Mouse (Mus musculus) heart, embryonic 12.5 days (tissue): ENCODE data around the gene Gm20918. TPM values are rescaled to one million over a fixed set of nuclear protein-coding genes. Genes with fewer than 3 reads are reported as not detected.
"Not testable (repeated sequence)": the region's sequence is repeated elsewhere in the genome, so short reads cannot be mapped to it uniquely, and the experiment has no call there.

Source experiments
- ATAC-seq: fragments of 200-750 bp; cut with Nextera tagmentation; 2 replicates; pipeline ENCODE4 v1.8.0; 2017; ENCODE audit warnings: moderate TSS enrichment, moderate library complexity; ENCODE audit not compliant: insufficient number of reproducible peaks, low FRiP score
- H3K27ac ChIP-seq: fragments of 300-500 bp; sonication (generic); 2 replicates; pipeline ENCODE4 v1.5.1; 2016; ENCODE audit warnings: mild to moderate bottlenecking, moderate library complexity; ENCODE audit not compliant: poor library complexity, severe bottlenecking
- H3K27me3 ChIP-seq: fragments of 300-500 bp; sonication (generic); replicated peaks from 2 replicates; pipeline ENCODE4 v1.6.1; 2016; ENCODE audit warnings: mild to moderate bottlenecking, moderate library complexity
- H3K36me3 ChIP-seq: fragments of 300-500 bp; sonication (generic); 2 replicates; pipeline ENCODE4 v1.6.1; 2016; ENCODE audit warnings: mild to moderate bottlenecking, moderate library complexity
- H3K4me1 ChIP-seq: fragments of 300-500 bp; sonication (generic); replicated peaks from 2 replicates; pipeline ENCODE4 v1.6.1; 2016; ENCODE audit warnings: mild to moderate bottlenecking
- H3K4me2 ChIP-seq: fragments of 300-500 bp; sonication (generic); 2 replicates; pipeline ENCODE4 v1.6.1; 2016; ENCODE audit warnings: mild to moderate bottlenecking, moderate library complexity
- H3K4me3 ChIP-seq: fragments of 300-500 bp; sonication (generic); 2 replicates; pipeline ENCODE4 v1.5.1; 2016; ENCODE audit warnings: mild to moderate bottlenecking
- H3K9ac ChIP-seq: fragments of 300-500 bp; sonication (generic); 2 replicates; pipeline ENCODE4 v1.6.1; 2016; ENCODE audit warnings: mild to moderate bottlenecking, moderate library complexity
- H3K9me3 ChIP-seq: fragments of 300-500 bp; sonication (generic); replicated peaks from 2 replicates; pipeline ENCODE4 v1.6.1; 2016; ENCODE audit warnings: mild to moderate bottlenecking, moderate library complexity
- polyA plus RNA-seq: library from polyadenylated mRNA; unstranded; fragments of >200 nt; fragmentation: Nextera tagmentation; extraction: Ambion mirVana; gene quantifications from 2 replicates; pipeline ENCODE4 v1.2.1, GENCODE M21; 2016

The Gm20918 gene
- polyA plus RNA-seq = not detected in 2 replicates

DNA sequence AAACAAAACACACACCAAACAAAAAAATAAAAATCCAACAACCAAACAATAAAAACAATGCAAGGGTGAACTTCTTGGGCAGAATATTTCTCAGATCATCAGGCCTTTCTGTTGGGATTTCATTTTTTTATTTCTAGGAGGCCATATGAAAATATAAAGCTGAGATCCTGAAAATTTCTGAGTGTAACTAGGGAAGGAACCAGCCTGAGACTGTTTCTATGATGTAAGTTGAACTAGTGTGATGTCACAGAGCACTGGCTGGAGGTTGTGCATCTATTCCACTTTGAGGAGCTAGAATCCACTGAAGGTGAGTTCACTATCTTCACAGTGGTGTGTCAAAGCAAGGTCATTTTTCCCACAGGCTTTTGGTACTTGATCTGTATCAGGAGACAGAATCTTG lies at the start of gene Gm20918:
Gm20918 (plus strand) TSS at position 301 of the 400 bp plus-strand sequence.
- not testable (repeated sequence) for ATAC-seq, H3K4me2 ChIP-seq, H3K9me3 ChIP-seq, H3K4me3 ChIP-seq, H3K27ac ChIP-seq, H3K36me3 ChIP-seq, H3K4me1 ChIP-seq, H3K9ac ChIP-seq, H3K27me3 ChIP-seq

Other genes starting within 250 kb of the Gm20918 start
- not detected in 2 replicates for gene Gm21820, start 205.5 kb downstream of the Gm20918 start, polyA plus RNA-seq